Mouse (Mus musculus) neural tube, embryonic 15.5 days (tissue): ENCODE measurements around the gene Rrm2. TPM values are rescaled to one million over a fixed set of nuclear protein-coding genes. Genes with fewer than 3 reads are reported as not detected.

Experiments
- ATAC-seq: fragments of 200-750 bp; cut with Nextera tagmentation; 2 replicates; pipeline ENCODE4 v1.8.0; 2017; ENCODE audit warnings: mild to moderate bottlenecking, moderate TSS enrichment, moderate library complexity; ENCODE audit not compliant: low FRiP score
- H3K27ac ChIP-seq: fragments of 300-500 bp; sonication (generic); replicated peaks from 2 replicates; pipeline ENCODE4 v1.5.1; 2015; ENCODE audit warnings: mild to moderate bottlenecking, inconsistent platforms
- H3K27me3 ChIP-seq: fragments of 300-500 bp; sonication (generic); replicated peaks from 2 replicates; pipeline ENCODE4 v1.6.1; 2015; ENCODE audit warnings: inconsistent platforms
- H3K36me3 ChIP-seq: fragments of 300-500 bp; sonication (generic); 2 replicates; pipeline ENCODE4 v1.6.1; 2015; ENCODE audit warnings: inconsistent platforms
- H3K4me1 ChIP-seq: fragments of 300-500 bp; sonication (generic); 2 replicates; pipeline ENCODE4 v1.6.1; 2015; ENCODE audit warnings: inconsistent platforms
- H3K4me2 ChIP-seq: fragments of 300-500 bp; sonication (generic); 2 replicates; pipeline ENCODE4 v1.6.1; 2015; ENCODE audit warnings: inconsistent platforms, mild to moderate bottlenecking, moderate library complexity
- H3K4me3 ChIP-seq: fragments of 300-500 bp; sonication (generic); replicated peaks from 2 replicates; pipeline ENCODE4 v1.5.1; 2015; ENCODE audit warnings: mild to moderate bottlenecking, inconsistent platforms
- H3K9ac ChIP-seq: fragments of 300-500 bp; sonication (generic); replicated peaks from 2 replicates; pipeline ENCODE4 v1.6.1; 2015; ENCODE audit warnings: mild to moderate bottlenecking, inconsistent platforms
- H3K9me3 ChIP-seq: fragments of 300-500 bp; sonication (generic); replicated peaks from 2 replicates; pipeline ENCODE4 v1.6.1; 2016; ENCODE audit warnings: inconsistent platforms
- WGBS: fragments of 180-500 bp; shearing (Covaris S2); methylation state at CpG from one replicate; pipeline ENCODE4 v1.1.7; 2015; ENCODE audit warnings: mixed read lengths; 5-methylcytosine and 5-hydroxymethylcytosine counted together
- polyA plus RNA-seq: library from polyadenylated mRNA; unstranded; fragments of >200 nt; fragmentation: Nextera tagmentation; extraction: Ambion mirVana; gene quantifications from 2 replicates; pipeline ENCODE4 v1.2.1, GENCODE M21; 2015

Rrm2 gene
- polyA plus RNA-seq, 1 experiment from 2014 or later: 42.1 TPM

GRCm38 (mm10) chr12:24757387-24757786, 49.3 kb downstream of the Rrm2 start:
- Histone ChIP-seq H3K27me3 (no peaks in the 10 kb centered on the region), H3K4me3 (no peak overlapping the region), H3K4me1 (peaks cover 19% of the 10 kb centered on the region), H3K36me3 (no peaks in the 10 kb centered on the region), H3K27ac (no peak overlapping the region), H3K4me2 (no peak overlapping the region), H3K9me3 (no peaks in the 10 kb centered on the region), H3K9ac (no peak overlapping the region)
- ATAC-seq: no peak

- Histone ChIP-seq H3K9me3 (no peaks in the 10 kb centered on the region), H3K9ac (no peak overlapping the region), H3K27ac (no peak overlapping the region; the same call in 1 of the 2 replicates), H3K4me1 (peaks cover 21% of the 10 kb centered on the region), H3K27me3 (no peaks in the 10 kb centered on the region), H3K4me2 (0 out of 2 replicates have a peak overlapping the region, but pooled peaks have one; percentile 2), H3K36me3 (no peaks in the 10 kb centered on the region), H3K4me3 (no peak overlapping the region)
- 11% methylated on average over 6 of the region's 6 CpGs for WGBS
- no peak for ATAC-seq
These were observed 50.3 kb downstream of the Rrm2 start for GRCm38 (mm10) chr12:24758374-24758773.

- Histone ChIP-seq H3K9me3 (no peaks in the 10 kb centered on the region), H3K36me3 (no peaks in the 10 kb centered on the region), H3K4me2 (no peak overlapping the region), H3K4me3 (no peak overlapping the region), H3K27me3 (no peaks in the 10 kb centered on the region), H3K4me1 (peaks cover 16% of the 10 kb centered on the region), H3K27ac (no peak overlapping the region), H3K9ac (no peak overlapping the region)
- no peak for ATAC-seq
- 3% methylated on average over 3 of the region's 3 CpGs for WGBS
These were observed 54.2 kb downstream of the Rrm2 start for GRCm38 (mm10) chr12:24762253-24762652.

Other genes starting within 250 kb of the Rrm2 start
- gene Taf1b, start 209.9 kb upstream of the Rrm2 start, polyA plus RNA-seq: 32.5 and 35.8 TPM in 2 replicates
- gene Grhl1, start 136.0 kb upstream of the Rrm2 start, polyA plus RNA-seq: 0.63 and 1.3 TPM in 2 replicates
- gene Klf11, start 57.0 kb upstream of the Rrm2 start, polyA plus RNA-seq: 11.3 and 11.4 TPM in 2 replicates
- gene Cys1, start 26.4 kb upstream of the Rrm2 start, polyA plus RNA-seq: 1.4 and 2.1 TPM in 2 replicates
- gene Mboat2, start 122.6 kb downstream of the Rrm2 start, polyA plus RNA-seq: 58.8 and 61.9 TPM in 2 replicates